Mouse (Mus musculus) liver, embryonic 14 days (tissue): ENCODE results near the gene Rnaseh1. TPM values are rescaled to one million over a fixed set of nuclear protein-coding genes. Genes with fewer than 3 reads are reported as not detected.

Experiments used
- polyA plus RNA-seq: library from polyadenylated mRNA; depleted of rRNA; stranded (reverse); fragments of >200 nt; gene quantifications from 2 replicates; pipeline ENCODE4 v1.2.3, GENCODE M21; 2012; rRNA removed

Rnaseh1 gene
- polyA plus RNA-seq, result 9.9 and 10.8 TPM in 2 replicates

DNA sequence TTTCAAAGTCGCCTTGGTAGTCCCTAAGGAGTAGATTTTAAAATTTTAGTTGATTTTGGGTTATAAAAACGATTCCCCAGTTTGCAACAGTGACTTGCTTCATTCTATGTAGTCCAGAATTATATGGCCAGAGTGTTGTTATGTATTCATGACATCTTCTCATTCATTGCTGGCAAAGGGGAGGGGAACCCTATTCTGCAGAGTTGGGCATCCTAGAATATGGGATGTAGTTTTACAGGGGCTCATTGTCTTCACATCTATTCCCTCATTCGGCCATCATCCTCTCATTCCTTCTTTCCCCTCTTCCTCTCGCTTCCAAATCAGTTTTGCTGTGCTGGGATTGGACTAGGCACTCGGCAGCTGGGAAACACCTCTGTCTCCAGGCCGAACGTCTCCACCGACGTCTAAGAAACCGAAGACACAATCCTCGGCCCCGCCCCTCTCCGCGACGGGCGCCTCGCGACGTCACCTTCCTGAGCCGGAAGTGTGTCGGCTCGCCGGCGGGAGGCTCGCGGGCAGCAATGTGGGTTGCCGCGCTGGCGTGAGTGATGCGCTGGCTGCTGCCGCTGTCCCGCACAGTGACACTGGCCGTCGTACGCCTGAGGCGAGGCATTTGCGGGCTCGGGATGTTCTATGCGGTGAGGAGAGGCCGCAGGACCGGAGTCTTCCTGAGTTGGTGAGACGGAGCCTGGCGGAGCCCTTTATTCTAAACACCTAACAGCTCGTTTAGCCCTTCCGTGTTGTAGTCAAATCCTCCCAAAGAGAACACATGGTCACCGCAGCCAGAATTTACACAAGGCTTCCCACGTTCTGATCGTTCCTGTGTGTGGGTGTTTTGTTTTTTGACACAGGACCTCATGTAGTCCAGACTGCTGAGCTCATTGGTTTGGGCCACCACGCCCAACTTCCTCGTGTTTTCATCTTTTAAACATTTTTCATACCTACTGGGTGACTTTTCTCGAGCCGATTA is at the start of gene Rnaseh1:
Rnaseh1 (plus strand) TSS at position 462 of the 970 bp plus-strand sequence.

DNA sequence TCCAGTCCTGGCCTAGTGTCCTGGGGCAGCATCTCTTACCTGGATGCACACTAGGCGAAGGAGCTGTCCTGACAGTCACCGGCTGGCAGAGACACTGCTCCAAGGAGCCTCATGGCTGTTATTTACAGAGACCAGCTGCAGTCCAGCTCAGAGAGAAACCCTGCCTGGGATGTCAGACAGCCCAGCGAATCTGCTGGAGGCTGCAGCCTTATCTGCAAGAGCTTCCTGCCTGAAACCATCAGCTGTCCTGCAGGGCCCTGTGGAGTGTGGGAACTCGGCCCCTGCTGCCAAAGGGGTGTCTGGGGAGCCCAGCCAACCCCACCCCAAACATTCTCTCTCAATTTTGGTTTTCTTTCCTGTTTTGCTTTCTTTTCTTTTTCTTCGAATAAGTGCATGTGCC is 26.2 kb upstream of the Rnaseh1 start, which contains the start of gene Colec11:
Colec11 (minus strand) TSS at position 183 of the 400 bp plus-strand sequence.

DNA sequence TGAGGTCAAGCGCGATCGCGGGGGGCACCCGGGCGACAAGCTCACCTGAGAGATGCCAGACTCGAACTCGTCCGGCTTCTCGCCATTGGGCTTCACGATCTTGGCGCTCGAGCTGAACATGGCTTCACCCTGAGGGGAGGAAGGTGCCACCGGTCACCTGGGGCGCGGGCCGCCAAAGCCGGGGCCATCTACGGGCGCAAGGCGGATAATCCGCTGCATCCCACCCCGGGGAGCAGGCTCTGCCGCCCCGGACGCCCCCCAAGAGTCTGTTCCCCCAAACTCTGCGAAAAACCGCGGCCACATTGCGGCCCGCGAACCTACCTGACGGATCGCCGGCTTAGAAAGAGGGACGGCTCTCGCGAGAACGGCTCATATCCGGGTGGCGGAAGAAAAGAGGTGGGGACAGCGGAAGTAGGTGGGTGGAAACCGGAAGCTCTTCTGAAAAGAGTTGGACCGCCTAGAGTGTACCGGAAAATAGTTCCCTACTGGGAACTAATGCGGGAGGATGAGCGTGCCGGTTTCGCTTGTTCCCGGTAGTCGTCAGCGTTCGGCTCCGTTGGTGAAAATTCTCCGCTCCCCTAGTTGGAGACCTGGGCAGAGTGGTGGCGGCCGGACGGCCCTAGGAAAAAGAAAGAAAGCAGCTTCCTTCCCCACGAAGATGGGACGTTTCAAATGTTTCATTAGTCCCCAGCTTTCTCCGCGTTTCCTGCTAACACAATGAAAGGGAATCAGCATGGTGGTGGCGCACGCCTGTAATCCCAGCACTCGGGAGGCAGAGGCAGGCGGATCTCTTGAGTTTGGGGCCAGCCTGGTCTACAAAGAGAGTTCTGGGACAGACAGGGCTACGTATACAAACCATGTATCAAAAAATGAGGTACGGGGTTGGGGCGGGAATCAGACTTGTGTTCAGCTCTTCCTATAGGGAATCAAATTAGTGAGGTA is 13.6 kb upstream of the Rnaseh1 start, which contains the start of gene Rps7:
Rps7 (minus strand) TSS at position 419 of the 942 bp plus-strand sequence.

DNA sequence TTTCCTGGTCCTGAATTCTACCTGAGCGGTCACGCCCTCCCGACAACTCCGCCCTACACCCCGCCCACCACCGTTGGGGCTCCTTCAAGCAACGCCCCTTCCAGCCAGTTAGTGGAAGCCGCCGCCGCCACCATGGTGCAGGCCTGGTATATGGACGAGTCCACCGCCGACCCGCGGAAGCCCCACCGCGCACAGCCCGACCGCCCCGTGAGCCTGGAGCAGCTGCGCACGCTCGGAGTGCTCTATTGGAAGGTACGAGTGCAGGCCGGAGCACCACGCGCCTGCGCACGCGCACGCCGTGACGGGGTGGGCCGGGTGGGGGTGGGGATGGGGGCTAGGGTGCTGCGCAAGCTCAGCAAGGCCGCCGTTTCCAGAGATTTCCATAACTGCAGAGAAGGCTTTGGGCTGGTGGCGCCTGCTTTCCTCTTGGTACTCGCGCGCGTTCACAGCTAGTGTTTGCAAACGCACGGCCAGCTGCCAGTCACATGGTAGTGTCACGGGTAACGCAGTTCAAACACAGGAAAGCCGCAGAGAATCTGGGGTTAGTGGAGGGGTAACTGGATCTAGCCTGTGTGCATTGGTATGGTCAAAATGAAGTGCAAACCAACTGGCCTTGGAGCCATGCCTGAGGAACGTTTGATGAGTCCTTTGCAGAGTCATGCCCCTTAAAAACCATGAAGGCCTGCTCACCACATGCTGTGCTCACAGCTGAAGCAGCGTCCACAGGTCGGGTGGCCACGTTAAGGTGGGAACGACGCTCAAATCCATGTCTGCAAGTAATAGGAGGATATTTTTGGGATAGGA is 25.9 kb downstream of the Rnaseh1 start, which contains the start of gene Adi1:
Adi1 (plus strand) TSS at position 111 of the 804 bp plus-strand sequence.

Other genes starting within 250 kb of the Rnaseh1 start
- gene Dcdc2c, start 97.2 kb upstream of the Rnaseh1 start, polyA plus RNA-seq, result not detected in 2 replicates
- not detected in 2 replicates for gene Allc, start 67.1 kb upstream of the Rnaseh1 start, polyA plus RNA-seq
- gene Colec11, start 26.2 kb upstream of the Rnaseh1 start, polyA plus RNA-seq, result 8.1 and 8.7 TPM in 2 replicates
- gene Rps7, start 13.6 kb upstream of the Rnaseh1 start, polyA plus RNA-seq, result 690 and 700 TPM in 2 replicates
- gene Adi1, start 25.6 kb downstream of the Rnaseh1 start, polyA plus RNA-seq, result 16.4 and 21.3 TPM in 2 replicates
- gene Trappc12, start 100.9 kb downstream of the Rnaseh1 start, polyA plus RNA-seq, result 9.6 and 12.0 TPM in 2 replicates
- gene Eipr1, start 102.2 kb downstream of the Rnaseh1 start, polyA plus RNA-seq, result 14.4 and 16.8 TPM in 2 replicates